Mouse (Mus musculus): ENCODE data around the gene Nr2c2ap.

The Nr2c2ap gene

DNA sequence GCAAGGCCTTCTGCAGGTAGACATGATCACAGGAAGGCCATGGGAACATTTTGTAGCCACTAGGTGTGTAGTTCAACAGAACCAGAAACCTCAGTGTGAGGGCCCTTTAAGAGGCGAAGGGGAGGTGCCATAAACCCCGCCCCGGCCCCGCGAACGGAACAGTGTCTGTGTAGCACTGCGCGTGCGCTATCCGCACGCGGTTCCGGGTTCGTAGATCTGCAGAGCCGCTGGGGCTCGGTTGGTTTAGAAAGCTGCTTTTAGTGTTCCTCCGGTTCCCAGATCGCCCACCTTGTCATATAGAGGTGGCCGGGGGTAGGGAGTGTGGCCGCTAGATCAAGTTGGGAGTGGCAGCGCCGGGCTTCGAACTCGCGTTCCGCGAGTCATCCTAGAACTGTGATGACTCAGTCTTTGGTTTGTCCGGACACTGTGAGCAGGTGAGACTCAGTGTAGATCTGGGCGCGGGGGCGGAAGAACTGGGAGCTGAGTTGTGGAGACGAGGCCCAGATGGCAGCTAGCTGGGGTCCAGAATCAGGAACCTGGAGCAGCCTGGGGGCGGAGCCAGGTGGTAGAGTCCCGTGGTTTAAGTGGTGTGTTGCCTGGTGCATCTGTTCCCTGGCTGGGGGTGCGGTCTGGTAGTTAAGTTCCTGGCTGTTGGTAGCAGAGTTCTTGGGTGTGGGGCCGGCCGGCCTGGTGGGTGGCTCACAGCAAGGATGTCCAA is at the start of gene Nr2c2ap:
Nr2c2ap (plus strand) TSS at position 168 of the 718 bp plus-strand sequence.
- peak; percentile 82 for DNase-seq

DNA sequence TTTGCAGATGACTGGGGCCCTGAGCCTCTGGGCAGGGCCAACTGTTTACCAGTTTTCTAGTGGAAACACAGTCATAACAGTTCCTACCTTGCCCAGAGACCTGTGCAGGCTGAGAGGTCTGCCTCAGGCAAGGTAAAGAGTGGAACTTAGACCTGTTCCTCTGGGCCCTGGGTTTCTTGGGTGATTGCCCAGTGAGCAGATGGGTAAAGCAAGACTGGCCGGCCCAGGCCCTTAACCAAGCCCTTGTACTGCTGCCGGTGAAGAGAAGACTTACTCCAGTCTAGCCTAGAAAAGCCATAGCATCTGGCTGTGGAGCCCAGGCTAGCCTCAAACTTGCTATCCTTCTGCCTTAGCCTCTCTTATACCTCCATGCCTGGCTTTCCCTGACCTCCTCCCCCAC is 49.2 kb upstream of the Nr2c2ap start:
- DNase-seq = peak; percentile 52

DNA sequence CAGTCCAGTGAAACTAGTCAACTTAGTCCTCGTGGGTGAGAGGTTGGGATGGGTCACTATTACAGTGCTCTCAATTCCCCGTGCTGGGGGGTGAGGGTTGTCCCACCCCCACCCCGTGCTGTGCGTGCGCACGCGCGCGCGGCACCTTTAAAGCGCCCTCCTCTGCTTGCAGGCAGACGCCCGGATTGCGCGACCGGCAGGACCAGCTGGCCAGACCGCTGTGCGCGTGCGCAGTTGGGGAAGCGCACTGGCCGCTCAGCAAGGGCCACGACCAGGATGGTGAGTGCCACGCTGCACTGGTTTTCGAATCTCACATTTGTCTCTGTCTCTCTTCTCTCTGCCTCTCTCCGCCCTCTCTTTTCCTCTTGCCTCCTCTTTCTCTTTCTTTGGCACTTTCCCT is 47.8 kb upstream of the Nr2c2ap start, which contains the start of gene Hapln4:
Hapln4 (plus strand) TSS at position 173 of the 400 bp plus-strand sequence.
- DNase-seq = peak; percentile 92

- DNase-seq = peak; percentile 64
Measured at GRCm38 (mm10) chr8:70084191-70085065, 46.7 kb upstream of the Nr2c2ap start.

DNA sequence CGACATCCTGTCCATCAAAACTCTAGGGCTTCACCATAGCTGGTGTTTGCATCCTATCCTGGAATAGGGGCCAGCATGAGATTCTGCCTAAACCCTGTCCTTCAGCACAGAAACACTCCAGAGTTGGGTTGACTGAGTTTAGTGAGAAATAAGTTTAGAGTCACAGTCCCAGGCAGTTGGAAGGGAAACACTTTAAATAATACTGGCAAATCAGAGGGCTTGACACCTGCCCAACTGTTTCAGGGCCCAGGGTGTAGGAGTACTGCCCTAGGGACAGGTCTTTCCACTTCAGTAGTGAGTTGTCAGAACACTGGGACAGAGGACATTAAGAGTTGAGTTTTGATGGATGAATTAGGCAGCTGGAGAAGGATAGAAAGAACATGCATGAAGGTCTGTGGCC is 45.0 kb upstream of the Nr2c2ap start:
- DNase-seq = no peak

DNA sequence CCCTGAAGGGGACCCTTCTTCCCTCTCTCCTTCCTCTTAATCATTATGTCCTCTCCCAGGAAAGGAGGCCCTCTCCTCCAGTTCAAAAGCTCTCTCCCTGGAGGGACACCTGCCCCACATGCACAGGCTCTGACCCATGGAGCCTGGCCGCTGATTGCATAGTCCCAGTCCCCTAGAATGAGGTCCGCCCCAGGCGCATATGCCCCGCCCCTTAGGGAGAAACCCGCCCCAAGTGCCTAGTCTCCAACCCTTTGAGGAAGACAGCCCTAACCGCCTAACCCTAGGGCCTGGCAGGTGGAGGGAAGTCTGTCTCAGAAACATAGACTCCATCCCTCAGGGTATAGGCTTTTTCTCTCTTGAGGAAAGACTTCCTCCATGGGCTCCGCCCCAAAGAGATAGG is 43.9 kb upstream of the Nr2c2ap start:
- DNase-seq = no peak

GRCm38 (mm10) chr8:70087836-70088650 is 43.1 kb upstream of the Nr2c2ap start:
- DNase-seq = peak; percentile 42

DNA sequence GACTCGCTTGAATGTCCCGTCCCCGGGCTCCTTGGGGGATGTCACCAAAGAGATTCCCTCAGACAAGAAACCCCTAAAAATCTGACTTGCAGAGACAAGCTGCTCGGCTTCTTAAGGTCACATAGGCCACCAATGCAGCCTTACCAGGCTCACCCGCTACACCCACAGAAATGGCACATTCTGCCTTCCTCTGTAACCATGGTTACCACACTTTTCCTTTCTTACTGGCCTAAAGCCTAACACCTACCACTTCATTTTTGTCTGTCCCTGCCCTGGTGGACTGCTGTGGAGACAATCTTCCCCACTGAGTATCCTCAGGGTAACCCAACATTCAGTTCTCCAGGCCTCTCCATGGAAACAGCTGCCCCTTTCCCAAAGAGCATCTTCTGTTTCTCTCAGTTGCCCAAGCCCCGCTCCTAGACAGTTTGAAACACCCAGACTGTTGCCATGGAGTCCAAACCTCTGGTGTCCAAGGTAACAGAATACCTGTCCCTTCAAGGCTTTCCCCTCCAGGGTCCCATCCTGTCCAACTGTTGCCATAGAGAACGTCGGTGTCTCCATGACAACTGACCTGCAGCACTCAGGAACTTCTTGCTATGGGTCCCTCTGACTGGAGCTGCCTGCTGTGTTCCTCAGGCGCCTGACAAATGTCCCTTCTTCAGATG is 41.7 kb upstream of the Nr2c2ap start:
- no peak for DNase-seq

DNA sequence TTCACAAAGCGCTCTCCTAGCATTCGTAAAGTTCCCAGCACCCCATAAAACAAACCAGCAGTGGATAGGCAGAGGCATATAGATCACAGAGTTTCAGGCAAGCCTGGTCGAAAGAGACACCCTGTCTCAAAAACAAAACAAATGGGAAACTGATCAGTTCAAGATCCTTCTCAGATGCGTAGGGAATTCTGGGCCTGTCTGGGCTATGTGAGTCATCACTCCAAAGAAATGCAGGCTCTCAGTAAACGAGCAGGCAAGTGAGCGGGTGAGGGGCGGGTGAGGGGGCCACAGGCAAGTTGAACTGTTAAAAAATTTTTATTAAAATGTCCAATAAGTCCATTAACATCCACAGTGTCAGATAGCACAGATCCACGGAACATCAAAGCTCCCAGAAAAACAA is 38.3 kb upstream of the Nr2c2ap start:
- DNase-seq = no peak

GRCm38 (mm10) chr8:70099276-70099675 is 31.9 kb upstream of the Nr2c2ap start:
- no peak for DNase-seq

DNA sequence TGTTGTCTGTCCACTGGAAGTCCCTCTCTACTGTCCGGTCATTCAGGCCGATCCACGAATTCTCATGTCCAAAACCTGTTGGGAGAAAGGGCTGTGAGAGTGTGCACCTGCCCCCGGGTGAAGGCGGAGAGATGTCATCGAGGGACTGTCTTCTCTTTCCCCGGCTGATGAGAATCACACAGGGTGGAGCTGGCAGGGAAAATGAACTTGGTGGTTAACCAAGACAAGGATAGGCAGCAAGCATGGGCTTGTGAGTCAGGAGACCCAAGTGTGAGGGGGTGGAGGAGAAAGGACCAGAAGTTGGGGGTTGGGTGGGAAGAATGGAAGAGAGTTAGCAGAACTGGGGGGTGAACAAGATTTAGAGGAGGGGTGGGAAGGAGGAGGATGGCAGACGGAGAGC is 30.9 kb upstream of the Nr2c2ap start:
- no peak for DNase-seq

DNA sequence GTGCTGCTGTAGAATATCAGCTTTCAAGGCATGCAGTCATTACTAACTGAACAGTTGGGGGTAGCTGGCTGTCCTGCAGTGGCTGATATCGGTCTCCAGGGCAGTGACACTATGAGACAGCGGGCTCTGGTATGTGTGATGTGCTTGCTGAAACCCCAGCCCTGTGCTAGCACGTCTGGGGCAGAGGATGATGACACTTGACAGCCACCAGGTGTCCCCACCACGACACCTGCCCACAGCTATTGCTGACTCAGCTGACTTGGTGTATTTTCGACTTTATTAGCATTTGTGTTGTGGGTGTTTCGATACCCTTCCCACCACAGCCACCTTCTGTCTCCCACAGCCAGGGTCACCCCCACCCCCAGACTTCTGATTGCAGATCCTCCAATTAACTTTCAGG is 26.6 kb upstream of the Nr2c2ap start:
- no peak for DNase-seq

DNA sequence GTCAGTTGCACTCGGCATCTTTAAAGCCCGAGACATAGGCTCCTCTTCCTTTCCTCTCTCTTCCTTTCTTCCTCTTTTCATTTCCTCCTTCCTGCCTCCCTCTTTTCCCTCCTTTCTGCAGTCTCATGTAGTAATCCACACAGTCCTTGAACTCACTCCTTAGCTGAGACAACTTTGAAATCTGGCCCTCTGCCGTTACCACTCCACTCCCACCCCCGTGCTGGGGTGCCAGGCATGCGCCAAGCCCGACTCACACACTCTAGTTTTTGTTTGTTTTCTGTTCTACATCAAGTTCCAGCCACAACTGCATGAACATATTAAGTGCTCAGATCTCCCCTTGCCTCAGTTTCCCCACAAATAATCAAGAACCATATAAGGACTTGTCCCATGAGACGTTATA is 26.2 kb upstream of the Nr2c2ap start:
- no peak for DNase-seq

- DNase-seq = no peak
Measured at GRCm38 (mm10) chr8:70110451-70110850, 20.7 kb upstream of the Nr2c2ap start.

- DNase-seq = no peak
Measured at GRCm38 (mm10) chr8:70111192-70111795, 19.8 kb upstream of the Nr2c2ap start.

DNA sequence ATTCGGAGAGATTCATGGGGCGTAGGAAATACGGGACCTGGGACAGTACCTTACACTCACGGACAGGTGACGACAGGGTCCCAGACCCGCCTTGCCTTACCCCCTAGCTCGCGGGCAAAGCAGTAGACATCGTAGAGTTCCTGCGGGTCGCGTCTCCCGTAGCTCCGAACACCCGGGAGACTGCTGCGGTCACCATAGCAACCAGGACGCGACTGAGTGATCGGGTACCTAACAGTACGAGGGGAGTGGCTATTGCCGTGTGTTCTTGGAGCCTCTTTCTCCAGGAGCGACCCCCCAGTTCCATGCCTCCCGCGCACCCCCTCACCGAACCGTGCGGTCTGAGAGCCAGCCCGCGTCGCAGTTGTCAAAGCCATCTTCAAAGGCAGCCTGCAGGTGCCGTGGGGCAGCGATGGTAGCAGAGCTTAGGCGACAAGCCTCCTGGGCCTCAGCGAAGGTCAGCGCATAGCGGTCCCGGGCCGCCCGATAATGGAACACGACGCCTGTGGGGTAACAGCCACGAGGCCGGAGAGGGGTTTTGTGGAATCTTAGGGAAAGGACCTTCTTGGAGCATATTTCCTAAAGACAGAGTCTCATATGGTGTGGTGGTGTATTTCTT is 18.6 kb upstream of the Nr2c2ap start:
- no peak for DNase-seq

DNA sequence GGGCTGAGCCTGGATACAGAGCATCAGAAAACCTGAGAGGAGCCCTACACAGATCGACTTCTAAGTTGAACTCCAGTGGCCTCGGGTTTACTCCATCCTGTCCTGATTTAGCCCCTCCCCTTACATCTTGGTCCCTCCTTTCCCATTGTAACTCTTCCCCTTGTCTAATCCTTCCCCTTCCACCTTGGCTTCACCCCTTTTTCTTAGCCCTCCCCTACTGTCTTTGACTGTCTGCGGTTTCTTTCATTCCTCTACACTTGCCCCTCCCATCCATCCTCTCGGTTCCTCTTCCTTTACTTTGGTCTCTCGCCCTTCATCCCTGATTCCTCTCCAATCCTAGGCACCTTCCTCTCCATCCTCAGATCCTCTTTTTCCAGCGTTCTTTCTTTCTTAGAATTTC is 16.6 kb upstream of the Nr2c2ap start:
- no peak for DNase-seq

GRCm38 (mm10) chr8:70114892-70115291 is 16.2 kb upstream of the Nr2c2ap start:
- no peak for DNase-seq

GRCm38 (mm10) chr8:70117611-70118010 is 13.5 kb upstream of the Nr2c2ap start:
- no peak for DNase-seq

- DNase-seq = no peak
Measured at GRCm38 (mm10) chr8:70118726-70119700, 12.1 kb upstream of the Nr2c2ap start.
